Mouse (Mus musculus): ENCODE data around the gene Mboat1.

Gene Mboat1

DNA sequence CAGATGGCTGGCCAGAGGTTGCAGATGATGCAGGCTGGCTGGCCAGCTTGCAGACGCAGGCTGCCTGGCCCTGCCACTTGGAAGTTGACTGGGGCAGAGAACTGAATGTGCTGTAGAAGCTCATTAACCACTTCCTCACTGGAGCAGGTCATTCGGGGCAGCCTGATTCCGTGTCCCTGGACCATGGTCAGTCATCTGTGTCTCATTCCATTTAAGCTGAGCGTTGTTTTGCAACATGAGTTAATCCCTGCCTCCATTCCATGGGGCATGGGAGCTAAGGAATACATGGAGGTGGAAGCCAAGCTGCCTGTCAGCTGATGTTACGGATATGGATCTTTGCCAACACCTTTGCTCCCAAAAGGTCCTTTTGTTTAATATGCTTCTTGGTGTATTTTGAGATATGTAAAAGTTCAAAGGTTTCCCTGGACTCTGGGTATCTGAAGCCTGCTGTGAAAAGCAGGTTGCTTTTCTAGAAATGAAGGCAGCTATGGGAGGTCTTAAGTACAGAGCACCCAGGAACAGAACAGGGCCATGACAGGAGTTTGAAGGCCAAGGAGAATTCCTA is 114.1 kb downstream of the Mboat1 start:
- no peak for DNase-seq (ENCODE audit: low spot score in 2 of 2)

DNA sequence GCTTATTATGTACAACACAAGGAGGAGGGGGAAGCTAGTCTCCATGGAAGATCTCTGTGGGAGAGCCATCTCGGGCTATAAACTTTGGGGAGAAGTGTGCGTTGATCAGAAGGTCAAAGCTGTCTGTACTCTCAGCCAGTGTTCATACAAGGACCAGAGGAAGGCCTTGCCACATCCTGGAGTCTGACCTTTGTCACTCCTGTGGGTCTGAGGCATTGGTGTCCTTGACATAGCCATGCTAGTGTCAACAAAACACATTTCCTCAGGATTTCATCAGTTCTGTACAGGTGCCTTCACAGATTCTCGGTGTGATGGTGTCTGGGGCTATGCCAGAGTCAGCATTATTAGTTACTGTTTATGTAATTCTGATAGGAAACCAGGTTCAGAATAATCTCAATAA is 115.1 kb downstream of the Mboat1 start:
- DNase-seq (ENCODE audit: low spot score in 2 of 2), result no peak

DNA sequence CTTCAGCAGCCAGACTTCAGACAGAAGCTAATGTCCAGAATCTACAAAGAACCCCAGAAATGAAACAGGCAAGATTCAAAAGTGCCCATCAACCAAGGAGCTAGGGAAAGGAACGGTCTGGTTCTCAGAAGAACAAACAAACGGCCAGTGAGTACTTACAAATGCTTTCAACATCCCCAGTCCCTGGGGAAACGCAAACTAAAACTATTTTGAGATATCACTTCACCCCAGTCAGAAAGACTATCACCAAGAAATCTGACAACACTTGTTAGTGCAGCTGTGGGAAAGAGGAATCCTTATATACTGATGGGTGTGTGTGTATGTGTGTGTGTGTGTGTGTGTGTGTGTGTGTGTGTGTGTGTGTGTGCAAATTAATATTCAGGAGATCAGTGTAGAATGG is 116.4 kb downstream of the Mboat1 start:
- no peak for DNase-seq (ENCODE audit: low spot score in 2 of 2)

DNA sequence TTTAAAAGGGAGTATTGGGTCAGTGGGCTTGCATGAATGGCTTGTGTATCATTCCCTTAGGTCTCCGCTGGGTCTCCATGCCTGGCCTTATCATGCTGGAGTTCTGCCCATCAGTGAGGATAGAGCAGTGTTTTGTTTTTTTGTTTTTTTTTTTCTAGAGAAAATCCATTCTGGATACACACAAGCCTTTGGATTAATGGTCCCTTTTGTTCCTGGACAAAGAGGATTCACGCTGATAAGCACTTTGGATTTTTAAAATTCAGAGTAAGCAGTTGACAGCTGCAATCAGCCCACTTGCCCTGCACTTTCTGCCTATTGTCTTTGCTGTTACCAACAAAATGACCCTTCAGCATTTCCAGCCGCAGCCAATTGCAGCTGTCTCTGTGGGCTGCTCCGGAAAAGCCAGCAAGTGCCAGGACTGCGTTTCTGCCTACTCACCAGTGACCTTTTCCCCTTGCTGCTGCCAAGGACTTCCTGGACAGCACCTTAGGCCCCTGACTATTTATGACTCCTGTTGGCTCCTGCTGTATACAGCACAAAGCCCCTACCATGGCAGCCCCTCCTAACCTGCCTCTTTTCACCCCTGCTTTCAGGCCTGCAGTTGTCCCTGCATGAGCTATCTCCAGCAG is 117.5 kb downstream of the Mboat1 start:
- DNase-seq (ENCODE audit: low spot score in 2 of 2), result peak in 1 of 2 experiments; percentile 12

DNA sequence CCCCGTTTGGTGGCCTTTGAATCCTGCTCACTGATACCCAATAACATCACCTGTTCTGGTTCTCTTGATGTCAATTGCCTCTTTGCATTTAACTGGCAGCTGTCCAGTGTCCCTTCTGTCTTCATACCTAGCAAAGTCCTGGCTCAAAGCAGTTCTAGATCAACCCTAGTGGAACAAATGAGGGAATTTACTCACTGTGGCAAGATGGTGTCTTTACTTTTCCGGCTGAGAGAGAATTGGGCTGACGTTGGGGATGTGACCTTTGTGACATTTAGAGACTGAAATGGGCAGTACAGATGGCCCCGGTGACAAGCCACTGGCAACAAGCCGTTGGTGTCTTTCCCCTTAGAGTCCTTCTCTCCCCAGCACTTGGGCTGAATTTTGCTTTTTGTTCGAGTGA is 118.1 kb downstream of the Mboat1 start:
- no peak for DNase-seq (ENCODE audit: low spot score in 2 of 2)

DNA sequence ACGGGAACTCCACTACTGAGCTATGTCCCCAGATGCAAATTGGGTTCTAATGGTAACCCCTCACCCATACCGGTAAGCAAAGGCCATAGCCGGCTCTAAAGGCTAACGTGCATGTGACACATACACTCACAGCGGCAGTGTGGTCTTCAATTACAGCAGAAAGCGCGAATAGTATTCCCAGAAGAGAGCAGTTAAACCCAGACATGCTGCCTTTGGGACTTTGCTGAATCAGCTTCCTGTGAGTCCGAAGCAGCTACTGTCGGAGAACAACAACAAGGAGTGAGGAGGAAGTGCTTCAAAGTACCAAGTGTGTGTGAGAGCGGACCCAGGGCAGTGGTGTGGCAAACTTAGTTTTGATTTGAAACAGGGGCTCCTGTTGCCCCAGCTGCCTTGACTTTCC is 122.5 kb downstream of the Mboat1 start:
- DNase-seq (ENCODE audit: low spot score in 2 of 2), result no peak

DNA sequence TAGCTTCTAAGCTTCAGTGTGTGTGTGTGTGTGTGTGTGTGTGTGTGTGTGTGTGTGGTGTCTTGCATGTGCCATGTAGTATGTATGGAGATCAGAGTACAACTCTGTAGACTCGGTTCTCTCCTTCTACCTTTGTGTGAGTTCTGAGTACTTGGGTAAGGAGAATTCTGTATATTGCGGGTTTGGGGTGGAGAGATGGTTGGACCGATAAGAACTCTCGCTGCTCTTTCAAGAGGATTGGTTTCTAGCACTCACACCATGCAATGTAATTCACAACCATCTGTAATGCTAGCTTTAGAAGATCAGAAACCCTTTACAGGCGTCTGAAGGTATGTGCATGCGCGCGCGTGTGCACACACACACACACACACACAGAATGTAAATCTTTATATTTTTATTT is 123.0 kb downstream of the Mboat1 start:
- no peak for DNase-seq (ENCODE audit: low spot score in 2 of 2)

DNA sequence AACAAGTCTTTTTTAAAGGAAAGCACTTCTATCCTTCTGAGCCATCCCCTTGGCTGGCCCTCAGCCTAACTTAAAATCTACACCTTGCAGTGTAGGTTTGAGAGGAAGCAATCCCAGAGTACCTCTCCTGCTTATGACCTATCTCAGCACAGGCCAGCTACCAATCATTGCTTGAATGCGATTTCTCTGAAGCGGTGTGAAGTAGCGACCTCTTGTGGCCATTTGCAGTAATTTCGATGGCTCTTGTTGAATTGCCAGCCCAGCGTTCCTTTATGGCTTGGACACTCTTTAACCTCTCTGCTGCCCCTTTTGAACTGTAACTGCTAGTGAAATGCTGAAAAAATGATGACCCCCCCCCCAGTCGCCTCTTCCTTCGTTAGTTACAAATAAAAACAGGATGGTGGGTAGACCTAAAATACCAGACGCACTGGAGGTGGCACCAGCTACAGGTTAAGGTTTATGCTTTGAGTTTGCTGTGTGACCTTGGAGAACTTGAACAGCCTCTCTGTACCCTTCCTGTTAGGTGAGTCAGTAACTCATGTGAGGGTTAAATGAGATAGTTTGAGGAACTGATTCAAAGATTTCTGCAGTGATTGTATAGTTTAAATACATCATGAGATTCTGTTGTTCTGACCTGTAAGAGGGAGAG is 123.7 kb downstream of the Mboat1 start:
- DNase-seq (ENCODE audit: low spot score in 2 of 2), result peak; percentile 80 to 81

DNA sequence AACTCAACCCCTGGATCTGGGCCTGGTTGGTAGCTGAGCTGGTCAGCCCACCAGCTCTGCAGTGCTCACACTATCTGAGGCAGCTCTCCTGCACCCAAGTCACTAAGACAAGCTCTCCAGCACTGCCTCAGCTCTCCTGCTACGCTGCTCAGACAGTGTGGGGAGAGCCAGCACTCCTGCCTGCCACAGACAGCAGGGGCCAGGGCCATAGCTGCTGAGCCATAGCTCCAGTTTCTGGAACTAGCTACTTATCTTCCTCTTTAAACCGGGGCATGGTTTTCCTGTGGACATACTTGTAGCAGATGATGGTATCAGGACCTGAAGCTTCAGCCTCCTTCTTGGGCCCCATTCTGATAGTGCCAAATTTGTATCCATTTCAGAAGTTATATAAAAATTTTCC is 127.4 kb downstream of the Mboat1 start:
- no peak for DNase-seq (ENCODE audit: low spot score in 2 of 2)

DNA sequence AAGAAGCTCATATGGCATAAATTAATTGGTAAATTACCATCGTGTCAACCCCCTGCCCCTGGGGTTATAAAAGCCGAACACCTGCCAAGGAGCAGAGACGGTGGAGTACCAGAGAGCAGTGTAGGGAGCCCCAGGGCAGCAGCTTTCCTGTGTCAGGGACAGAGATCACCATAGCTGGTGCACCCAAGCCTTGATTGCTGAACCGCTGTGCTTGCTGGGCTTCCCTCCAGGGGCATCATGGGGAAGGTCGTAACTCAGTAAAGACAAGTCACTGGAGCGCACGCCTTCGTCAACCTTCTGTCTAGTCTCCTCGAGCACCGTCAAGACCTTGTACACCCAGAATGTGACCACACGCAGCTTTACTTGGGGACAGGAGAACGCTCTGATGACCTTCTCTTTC is 128.0 kb downstream of the Mboat1 start:
- no peak for DNase-seq (ENCODE audit: low spot score in 2 of 2)

DNA sequence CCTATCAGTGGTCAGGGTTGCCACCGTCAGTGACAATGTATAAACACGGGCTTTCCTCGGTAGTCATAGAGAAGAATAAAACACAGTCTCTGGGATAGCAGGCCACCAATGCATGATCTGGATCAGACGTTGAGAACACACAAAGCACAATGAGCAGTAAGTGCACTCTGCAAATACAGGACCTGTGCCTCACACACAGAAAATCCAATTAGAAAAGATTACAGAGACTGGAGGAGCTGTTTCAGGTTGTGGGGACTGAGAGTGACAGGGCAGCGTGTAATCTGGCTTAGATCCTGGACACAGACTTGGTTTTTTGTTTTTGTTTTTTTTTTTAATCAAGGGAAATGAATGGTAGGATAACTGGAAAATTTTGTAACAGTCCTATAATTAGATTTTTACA is 128.5 kb downstream of the Mboat1 start:
- DNase-seq (ENCODE audit: low spot score in 2 of 2), result no peak

DNA sequence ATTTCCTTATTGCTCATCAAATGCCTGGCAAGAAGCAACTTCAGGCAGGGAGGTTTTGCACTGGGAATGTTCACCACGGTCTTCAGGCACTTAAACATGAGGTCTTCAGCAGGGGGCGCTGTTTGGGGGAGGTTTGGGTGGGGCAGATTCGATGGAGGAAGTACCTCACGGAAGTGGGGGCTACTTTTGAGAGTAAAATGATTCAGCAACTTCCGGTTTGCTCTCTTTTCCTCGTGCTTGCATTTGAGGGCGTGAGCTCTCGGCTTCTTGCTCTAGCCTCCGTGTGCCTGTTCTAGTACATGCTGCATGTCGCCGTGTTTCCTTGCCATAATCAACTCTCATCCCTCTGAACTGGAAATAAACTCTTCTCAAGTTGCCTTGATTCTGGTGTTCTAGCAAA is 129.7 kb downstream of the Mboat1 start:
- no peak for DNase-seq (ENCODE audit: low spot score in 2 of 2)

DNA sequence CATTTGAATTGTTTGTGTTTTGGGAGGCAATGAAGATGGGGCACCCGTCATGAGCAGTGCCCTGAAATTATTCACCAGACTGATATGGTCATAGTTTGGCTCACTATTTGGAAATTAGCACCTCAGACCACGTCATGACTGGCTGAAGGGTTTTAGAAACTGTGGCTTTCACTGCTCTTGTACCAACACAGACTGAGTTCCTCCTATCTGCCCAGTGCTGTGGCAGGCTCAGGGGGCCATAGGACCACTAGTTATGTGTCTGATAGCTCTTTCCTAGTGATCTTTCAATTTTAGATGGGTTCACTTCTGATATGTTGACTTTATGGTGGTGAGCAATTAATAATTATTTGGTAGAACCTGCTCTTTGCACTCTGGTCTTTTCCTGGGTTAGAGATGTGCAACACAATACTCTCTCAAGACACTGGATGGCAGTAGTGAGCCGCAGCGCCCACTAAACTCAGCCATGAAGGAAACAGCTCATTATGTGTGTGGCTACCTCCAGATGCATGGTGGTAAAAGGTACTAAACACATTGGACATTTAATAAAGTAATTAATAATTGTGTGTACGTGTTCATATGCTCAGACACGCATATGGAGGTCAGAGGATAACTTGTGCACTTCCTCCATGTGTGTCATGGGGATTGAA is 135.9 kb downstream of the Mboat1 start:
- peak in 1 of 2 experiments; percentile 28 for DNase-seq (ENCODE audit: low spot score in 2 of 2)

All from frontal cortex, postnatal 36 days (tissue).